Mouse (Mus musculus) cerebellum, adult 11-12 months (tissue): ENCODE measurements around the gene Slc9a4.
"Not testable (repeated sequence)": the region's sequence is repeated elsewhere in the genome, so short reads cannot be mapped to it uniquely, and the experiment has no call there.

Source experiments
- DNase-seq: peaks from one replicate; pipeline ENCODE4 v3.0.0; 2022

The Slc9a4 gene

GRCm38 (mm10) chr1:40579784-40580183 is at the start of gene Slc9a4:
Gene Slc9a4, plus strand, starts transcription at chr1:40580081.
- DNase-seq, result no peak

- no peak for DNase-seq
Measured at GRCm38 (mm10) chr1:40537577-40537976, 42.3 kb upstream of the Slc9a4 start.

GRCm38 (mm10) chr1:40544650-40545049 is 35.2 kb upstream of the Slc9a4 start:
- no peak for DNase-seq

- no peak for DNase-seq
Measured at GRCm38 (mm10) chr1:40546645-40547044, 33.2 kb upstream of the Slc9a4 start.

- DNase-seq, result no peak
Measured at GRCm38 (mm10) chr1:40547064-40547572, 32.8 kb upstream of the Slc9a4 start.

- DNase-seq, result no peak
Measured at GRCm38 (mm10) chr1:40547762-40548161, 32.1 kb upstream of the Slc9a4 start.

- no peak for DNase-seq
Measured at GRCm38 (mm10) chr1:40569374-40569773, 10.5 kb upstream of the Slc9a4 start.

GRCm38 (mm10) chr1:40580269-40580668 is 388 bp downstream of the Slc9a4 start:
- DNase-seq, result no peak

GRCm38 (mm10) chr1:40586776-40587175 is 6.9 kb downstream of the Slc9a4 start:
- no peak for DNase-seq

- no peak for DNase-seq
Measured at GRCm38 (mm10) chr1:40590931-40591330, 11.1 kb downstream of the Slc9a4 start.

- no peak for DNase-seq
Measured at GRCm38 (mm10) chr1:40597822-40598221, 17.9 kb downstream of the Slc9a4 start.

- not testable (repeated sequence) for DNase-seq
Measured at GRCm38 (mm10) chr1:40599661-40600060, 19.8 kb downstream of the Slc9a4 start.

- no peak for DNase-seq
Measured at GRCm38 (mm10) chr1:40600394-40601327, 20.8 kb downstream of the Slc9a4 start.

- DNase-seq, result no peak
Measured at GRCm38 (mm10) chr1:40601461-40601860, 21.6 kb downstream of the Slc9a4 start.

GRCm38 (mm10) chr1:40613219-40613618 is 33.3 kb downstream of the Slc9a4 start:
- no peak for DNase-seq

- no peak for DNase-seq
Measured at GRCm38 (mm10) chr1:40619093-40619492, 39.2 kb downstream of the Slc9a4 start.

GRCm38 (mm10) chr1:40619871-40620270 is 40.0 kb downstream of the Slc9a4 start:
- no peak for DNase-seq

- DNase-seq, result no peak
Measured at GRCm38 (mm10) chr1:40624954-40625353, 45.1 kb downstream of the Slc9a4 start.

GRCm38 (mm10) chr1:40626954-40627353 is 47.1 kb downstream of the Slc9a4 start:
- no peak for DNase-seq

GRCm38 (mm10) chr1:40628443-40628842 is 48.6 kb downstream of the Slc9a4 start:
- DNase-seq, result no peak

- DNase-seq, result no peak
Measured at GRCm38 (mm10) chr1:40632407-40633062, 52.7 kb downstream of the Slc9a4 start.

GRCm38 (mm10) chr1:40634608-40635007 is 54.7 kb downstream of the Slc9a4 start:
- no peak for DNase-seq

GRCm38 (mm10) chr1:40648234-40648633 is 68.4 kb downstream of the Slc9a4 start:
- no peak for DNase-seq
